Mouse (Mus musculus): Measurements from ENCODE around the gene Syt2.

Syt2 gene

DNA sequence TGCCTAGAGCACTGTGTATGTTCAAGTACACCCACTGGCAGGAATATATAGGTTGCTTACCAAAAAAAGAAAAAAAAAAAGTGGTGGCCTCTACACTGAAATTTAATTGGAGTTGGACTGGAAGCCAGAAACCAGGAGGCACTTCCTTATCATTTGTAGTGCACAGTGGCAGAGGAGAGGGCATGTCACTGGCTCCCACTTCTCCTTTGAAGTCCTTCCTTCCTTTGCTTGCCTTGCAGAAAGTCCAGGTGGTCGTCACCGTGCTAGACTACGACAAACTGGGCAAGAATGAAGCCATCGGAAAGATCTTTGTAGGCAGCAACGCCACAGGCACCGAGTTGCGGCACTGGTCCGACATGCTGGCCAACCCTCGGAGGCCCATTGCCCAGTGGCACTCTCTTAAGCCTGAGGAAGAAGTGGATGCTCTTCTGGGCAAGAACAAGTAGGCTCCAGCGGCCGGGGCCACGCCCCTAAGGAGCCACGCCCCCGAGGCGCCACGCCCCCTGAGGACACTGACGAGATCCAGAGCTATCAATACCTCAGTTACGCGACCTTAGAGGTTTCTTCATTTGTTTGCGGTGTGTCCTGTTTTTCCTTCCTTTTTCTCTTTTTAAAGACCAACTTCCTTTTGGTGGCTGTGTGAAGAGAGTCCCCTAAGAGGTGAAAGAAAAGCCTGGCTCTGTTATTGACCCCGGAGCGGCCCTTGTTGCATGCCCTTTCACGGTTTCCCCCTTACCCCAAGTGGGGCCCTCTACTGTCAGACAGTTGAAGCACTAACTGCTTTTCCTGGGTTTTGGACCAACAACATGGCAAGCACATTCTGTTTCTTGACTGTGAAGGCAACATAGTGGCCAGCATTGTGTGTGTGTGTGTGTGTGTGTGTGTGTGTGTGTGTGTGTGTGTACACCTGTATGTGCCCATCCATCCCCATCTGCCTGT lies 101.0 kb downstream of the Syt2 start:
- DNase-seq (ENCODE audit: low spot score), result peak; percentile 58

DNA sequence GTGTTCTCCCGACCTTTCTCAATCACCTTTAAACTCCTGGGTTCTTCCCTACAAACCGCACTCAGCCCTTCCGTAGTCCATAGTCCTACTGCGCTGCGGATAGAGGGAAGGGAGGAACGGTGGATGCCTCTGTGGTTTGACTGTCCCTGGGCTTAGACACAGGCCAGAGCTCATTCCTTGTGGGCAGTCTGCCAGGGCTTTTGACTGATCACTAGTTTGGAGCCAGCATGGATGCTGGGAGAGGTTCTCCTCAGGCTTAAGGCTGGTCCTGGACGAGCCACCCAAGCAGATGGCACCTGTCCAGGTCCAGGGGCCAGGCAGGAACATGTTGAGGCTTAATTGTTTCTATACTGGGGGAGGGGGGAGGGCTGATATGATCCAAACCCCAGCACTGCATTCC lies 103.4 kb downstream of the Syt2 start:
- peak; percentile 70 for DNase-seq (ENCODE audit: low spot score)

DNA sequence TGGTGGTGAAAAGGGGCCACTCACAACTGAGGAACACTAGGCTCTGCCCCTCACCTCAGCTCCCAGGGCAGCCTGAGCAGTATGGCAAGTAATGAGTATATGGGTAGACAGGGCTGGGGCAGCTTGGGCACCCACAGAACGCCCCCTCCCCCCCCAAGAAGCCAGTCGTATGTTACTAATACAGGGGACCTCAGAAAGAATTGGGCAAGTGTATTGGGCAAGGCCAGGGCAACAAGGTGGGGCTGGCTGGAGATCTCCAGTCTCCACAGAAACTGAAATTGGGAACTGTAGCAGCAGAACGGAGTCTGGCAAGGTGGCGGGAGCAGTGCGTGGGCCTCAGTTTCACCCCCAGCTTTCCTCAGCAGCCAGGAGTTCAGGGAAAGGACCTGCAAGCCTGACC lies 106.0 kb downstream of the Syt2 start:
- no peak for DNase-seq (ENCODE audit: low spot score)

DNA sequence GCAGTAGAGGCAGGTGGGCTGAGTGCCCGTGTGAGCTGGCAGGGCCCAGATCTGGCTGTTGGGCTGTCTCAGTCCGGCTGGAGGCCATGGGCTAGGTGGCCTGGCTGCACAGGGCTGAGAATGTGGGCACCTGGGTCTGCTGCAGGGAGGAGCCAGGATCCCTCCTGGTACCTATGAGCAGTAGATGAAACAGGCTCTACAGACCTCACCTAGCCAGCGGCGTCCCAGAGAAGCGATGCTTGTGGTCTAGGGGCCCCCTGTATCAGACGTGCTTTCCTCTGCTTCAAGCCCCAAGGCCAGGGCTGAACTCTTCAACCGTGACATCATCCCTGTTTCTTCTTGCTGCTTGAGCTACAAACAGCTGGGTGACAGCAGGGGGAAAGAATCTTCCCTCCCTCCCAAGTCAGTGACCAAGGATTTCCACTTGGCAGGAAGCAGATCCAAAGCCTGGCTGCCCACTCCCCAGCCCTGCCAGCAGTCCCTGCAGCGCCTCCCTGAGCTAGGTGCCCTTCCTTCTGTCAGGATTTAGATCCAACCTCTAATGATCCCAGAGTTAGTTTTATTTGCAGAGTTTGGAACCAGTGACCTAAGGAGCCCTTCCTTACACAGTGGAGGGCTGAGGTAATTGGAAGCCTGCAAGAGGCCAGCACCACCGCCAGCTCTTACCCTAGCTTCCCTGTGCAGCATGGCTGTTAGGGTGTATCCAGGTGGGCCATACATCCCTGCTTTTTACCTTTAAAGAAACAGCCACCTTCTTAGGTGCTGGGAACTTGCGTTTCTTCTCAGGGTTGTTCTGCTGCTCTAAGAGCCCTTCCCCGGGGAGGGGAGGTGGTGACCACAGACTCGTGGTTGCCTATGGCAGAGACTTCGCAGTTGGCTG lies 107.5 kb downstream of the Syt2 start:
- peak; percentile 53 for DNase-seq (ENCODE audit: low spot score)

DNA sequence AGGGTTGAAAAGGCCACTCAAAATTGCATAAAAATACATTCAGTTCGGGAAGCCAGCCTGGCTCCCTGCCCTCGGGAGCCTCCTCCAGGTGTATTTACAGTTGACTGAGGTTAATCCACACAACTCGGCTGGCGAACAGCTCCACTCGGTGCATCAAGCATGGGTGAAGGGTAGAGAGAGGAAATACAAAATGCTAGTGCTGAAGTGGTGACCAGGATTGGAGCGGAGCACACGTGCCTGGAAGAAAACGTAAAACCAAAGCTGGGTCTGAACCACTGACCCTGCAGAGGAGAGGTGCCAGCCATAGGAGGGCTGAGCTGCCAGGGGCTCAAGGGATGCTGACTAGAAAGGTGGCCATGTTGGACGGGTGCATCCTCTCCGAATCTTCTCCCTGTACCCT lies 108.3 kb downstream of the Syt2 start:
- DNase-seq (ENCODE audit: low spot score), result no peak

DNA sequence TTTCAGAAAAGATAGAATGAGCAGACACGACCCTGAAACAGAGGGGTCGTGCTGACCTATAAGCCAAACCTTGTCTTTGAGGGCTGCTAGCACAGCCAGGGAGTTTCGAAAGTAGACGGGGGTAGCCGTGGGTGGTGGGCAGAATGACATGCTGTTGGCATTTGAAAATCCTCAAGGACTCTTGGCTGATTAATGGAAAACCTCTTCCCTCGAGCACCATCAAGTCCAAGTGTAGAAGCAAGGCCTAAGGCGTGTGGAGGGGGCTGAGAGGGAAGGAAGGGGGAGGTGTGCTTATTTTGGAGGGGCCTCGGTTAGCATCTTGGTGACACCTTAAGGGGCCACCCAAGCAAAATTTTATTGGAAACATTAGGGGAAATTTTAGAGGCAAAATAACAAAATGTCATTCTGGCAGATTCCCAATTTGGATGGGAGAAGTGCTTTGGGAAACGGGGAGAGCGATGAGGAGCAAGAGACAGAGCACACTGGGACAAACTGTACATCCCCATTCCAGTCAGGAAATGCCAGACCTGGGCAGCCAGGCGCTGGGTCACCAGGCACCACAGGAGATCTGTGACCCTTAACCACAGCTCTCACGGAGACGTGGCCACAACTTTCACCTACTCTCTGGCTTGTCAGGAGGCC lies 109.2 kb downstream of the Syt2 start:
- no peak for DNase-seq (ENCODE audit: low spot score)

DNA sequence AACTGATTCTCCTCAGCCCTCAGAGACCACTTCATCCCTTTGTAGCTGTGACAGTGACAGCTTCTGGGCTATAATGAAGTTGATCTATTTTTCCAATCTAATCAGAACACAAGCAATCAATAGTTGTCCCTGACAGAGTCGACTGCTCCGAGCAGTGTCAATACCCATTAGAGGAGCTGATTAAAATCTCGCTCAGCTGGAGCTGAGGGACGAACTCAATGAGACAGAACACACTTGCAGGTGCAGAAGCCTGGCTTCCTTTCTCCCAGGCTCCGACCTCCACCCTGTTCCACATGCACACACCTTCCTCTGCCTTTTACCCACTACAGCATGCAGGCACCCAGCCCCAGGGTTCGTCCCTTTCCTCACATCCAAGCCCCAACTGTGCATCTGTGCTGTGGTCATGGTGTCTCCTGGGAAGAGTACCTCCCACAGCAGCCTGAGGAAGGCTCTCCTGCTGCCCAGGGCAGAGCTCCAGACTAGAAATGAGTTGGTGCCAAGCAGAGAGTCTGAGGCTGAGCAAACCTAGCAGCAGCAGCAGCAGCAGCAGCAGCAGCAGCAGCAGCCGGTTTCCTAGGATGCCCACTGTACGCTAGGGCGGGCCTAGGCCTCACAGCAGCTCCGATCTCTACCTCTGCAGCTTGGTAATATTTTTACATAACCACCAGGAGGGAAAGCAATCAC lies 109.9 kb downstream of the Syt2 start:
- no peak for DNase-seq (ENCODE audit: low spot score)

DNA sequence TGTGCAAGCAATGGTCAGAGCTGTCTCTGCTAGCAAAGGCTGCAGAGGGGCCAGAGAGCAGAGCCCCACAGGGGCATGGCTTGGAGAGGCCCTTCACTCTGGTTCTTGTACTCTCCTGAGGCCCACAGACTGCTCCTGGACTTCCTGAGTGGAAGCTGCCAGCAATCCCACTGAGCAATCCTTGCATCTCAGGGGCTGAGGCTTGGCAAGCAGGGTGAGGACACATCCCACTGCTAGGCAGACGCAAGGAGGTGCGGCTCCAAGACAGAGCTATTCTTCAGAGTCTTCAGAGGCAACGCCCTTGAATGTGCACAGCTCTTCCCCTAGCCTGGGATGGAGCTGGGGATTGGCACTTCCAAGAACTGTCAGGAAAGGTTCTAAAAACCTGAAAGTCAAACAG lies 110.8 kb downstream of the Syt2 start:
- no peak for DNase-seq (ENCODE audit: low spot score)

DNA sequence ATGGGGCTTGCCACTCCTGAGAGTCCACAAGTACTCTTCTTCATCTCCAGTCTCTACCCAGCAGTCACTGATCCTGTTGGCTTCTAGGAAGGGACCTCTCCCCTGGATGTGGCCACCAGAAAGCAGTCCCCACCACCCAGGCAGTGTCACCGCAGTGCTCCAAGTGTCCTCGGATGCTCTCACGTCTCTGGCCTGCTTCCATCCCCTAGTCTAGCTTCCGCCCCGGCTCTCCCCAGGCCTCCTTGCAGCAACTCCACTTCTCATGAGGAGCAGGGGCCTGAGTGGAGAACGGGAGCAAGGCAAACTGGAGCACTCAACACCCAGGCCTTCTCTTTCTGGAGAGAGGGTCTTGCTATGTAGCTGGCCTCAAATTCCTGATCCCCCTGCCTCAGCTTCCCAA lies 112.7 kb downstream of the Syt2 start:
- no peak for DNase-seq (ENCODE audit: low spot score)

DNA sequence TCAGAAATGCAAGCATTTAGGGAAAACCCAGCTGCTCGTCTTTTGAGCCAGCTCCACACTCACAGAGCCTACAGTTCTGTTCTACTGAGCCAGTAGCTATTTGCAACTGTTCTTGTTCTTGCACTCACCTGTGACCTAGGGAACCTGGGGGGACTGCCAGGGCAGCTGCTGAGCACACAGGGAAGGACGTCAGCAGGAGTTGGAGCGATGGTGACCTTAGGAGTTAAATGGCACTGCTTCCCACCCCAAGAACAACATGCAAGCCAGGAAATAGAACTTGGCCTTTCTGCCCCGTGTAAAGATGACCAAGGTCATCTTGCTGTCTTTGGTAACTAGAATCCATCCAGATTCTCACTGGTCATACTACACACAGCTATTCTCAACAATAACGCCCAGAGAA lies 114.2 kb downstream of the Syt2 start:
- no peak for DNase-seq (ENCODE audit: low spot score)

DNA sequence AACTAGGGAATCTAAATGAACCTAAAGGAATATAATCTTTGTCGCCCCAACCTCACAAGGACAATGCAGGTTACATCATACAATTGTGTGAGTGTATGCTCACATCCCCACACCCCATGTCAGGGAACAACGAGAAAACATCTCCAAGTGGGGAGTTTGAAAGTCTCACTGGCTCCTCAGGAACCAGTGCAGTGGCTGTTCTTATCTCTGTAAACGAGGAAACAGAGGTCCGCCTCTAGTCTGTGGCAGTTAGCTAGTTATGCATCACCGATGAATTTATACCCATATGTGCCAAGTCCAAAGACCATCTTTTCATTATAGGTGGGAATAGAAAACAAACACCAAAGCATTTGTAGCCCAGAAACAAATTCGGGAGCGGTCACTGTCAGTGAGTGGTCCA lies 115.1 kb downstream of the Syt2 start:
- DNase-seq (ENCODE audit: low spot score), result no peak

DNA sequence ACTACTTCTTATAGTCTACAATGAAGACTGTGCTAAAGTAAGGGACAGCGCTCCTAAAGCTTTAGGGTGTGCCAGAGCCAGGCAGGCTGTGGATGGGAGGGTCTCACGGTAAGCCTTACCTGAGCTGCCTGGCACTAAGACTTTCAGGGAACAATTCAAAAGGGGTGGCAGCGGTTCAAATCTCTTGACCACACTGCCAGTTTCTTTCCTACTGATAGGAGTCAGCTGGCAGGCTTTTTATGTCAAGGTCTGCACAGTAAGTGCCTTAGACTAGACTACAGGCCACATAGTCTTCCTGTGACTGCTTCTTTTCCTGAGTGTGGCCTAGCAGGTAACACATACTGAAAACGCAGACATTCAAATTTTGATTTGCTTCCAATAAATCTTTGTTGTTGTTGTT lies 116.8 kb downstream of the Syt2 start:
- no peak for DNase-seq (ENCODE audit: low spot score)

DNA sequence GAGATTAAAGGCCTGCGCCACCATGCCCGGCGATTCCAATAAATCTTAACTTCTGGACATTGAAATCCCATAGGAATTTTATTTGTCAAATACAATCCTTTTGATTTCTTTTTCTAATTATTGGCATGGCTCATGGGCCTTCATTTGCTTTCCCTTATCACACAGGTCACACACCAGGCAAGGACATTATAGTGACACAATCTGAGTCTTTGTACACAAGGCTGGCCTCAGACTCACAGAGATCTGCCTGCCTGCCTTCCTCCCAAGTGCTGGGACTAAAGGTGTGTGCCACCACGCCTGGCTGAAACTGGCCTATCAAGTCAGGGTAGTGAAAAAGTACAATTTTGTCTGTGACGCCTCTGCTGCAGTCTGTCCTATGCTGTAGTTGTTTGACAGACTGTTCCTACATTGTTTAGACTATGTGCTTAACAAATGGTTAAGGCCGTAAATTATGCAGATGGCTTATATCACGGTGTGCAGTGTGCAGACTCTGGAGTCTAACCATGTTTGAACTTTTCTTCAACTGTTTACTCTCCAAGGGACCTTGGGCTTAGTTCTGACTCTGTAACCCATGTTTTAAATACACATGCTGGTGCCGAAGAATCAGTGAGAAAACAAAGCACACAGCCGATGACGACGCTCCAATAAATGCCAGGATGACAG lies 117.4 kb downstream of the Syt2 start:
- no peak for DNase-seq (ENCODE audit: low spot score)

DNA sequence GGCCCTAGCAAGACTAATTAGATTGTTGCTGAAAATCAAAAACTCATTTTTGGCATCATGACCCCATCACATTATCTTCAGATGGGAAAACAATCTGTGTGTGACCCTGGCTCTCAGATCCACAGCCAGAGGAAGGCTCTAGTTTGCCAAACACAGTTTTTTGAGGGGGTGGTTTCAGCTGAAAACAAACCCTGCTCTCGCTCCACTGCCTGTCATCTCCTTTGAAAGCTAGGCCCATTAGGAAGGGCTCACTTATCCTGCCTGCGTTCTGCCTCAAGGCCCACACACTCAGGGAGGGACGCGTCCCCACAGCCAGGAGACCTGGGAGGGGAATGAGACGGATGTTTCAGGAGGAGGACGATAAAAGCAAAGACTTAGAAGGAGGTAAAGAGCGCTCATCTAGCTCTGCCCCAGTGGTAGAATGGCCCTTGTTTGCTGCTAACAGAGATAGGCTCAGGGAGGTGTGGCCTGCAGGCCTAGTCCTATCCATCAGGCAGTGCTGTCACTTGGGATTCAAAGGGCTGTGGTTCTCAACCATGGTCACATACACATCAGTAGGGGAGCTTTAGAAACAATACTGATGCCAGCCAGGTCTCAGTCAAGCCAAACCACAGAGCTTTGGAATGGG lies 118.5 kb downstream of the Syt2 start:
- no peak for DNase-seq (ENCODE audit: low spot score)

DNA sequence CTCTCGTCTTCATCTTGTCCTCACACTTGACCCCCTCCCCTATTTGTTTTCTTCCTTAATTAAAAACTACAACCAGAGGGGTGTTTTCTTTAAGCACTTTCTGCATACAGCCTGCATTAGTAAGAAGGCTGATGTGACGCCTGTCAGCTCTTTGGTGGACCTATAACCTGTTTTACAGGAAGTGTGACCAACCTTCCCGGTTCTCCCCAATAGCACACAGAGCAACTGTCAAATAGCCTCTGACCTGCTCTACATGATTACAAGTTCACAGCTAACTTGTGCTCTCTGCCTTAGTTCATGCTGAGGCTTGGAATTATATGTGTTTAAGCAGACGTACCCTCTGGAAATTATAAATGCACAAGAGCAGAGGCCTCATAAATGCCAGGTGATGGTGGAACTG lies 120.0 kb downstream of the Syt2 start:
- peak; percentile 52 for DNase-seq (ENCODE audit: low spot score)

DNA sequence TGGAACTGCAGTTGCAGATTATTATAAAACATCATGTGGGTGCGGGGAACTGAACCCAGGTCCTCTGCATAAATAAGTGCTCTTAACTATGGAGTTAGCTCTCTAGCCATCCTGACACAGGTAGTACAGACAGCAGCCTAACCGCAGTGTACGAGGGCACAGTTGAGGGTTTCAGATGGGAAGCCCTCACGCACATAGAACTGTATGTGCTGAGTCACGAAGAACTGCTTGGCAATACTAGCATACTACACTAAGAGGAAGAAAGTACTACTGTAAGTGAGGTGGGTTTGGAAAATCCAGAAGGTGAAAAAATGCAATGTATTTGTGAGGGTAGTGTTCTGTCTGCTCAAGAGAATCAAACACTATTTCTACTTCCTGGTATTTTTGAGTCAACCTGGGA lies 123.8 kb downstream of the Syt2 start:
- DNase-seq (ENCODE audit: low spot score), result no peak

DNA sequence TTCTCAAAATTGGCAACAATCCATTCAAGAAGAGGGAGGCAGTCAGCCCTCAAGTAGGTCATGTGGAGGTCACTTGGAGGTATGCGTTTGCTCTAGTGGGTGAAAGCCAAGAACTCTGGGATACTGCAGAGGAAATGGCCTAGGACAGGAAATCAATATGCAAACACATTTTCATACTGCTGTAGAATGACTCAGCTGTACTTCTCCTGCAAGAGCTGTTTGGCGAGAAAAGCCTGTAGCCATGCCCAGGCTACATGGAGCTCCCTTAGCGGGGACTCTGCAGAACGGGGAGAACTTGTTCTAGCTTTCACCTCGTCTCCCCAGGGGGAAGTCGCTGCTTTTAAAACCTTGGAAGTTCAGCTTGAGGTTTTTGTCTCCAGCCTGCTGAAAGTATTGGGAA lies 124.9 kb downstream of the Syt2 start:
- DNase-seq (ENCODE audit: low spot score), result peak; percentile 91

DNA sequence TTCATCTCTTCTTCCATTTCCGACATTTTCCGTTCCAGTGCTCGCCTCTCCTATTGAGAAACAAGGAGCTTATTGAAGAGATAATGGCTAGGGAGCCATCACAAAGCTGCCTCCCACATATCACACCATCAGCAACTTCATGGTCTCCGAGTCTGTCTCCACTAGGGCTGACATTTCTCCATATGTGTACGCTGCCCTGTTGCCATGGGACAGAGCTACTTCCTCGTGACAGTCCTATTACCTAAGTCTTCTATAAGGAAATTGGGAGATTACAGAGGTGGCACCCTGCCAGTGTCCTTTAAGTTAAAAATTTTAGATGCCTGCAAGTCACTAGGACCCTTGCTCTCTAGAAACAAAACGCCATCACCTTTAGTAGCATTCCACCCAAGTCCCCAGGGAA lies 125.5 kb downstream of the Syt2 start:
- no peak for DNase-seq (ENCODE audit: low spot score)

DNA sequence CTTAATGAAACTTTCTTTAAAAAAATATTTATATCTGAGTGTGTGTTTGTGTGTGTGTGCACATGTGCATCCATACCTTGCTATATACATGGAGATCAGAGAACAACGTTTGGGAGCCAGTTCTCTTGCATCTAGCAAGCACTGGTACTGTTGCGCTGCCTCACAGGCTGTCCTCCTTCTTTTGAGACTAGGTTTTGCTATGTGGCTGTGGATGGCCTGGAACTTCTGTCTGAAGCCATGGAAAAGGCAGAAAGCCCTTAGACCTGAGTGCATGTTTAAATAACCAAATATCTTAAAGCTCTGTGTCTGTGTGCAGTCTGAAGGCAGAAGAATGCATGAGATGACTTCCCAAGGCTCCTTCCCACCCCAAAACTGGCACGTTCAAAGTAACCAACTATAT lies 126.3 kb downstream of the Syt2 start:
- no peak for DNase-seq (ENCODE audit: low spot score)

DNA sequence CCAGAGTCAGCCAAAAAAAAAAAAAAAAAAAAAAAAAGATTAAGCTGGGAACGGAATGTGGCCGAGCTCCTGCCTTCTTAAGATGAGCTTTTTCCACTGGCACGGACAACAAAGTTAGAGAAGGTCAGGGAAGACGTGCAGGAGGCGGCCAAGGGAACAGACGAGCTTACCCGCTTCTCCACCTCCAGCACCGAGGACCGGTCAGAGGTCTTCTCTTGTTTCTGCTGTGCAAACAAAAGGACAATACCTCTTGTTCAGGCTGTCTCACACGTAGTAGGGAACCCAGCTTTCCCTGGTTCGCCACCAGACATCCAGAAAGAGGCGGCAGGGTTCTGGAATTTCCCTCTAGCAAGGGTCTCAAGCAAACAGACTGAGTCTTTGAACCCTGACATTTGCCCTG lies 126.8 kb downstream of the Syt2 start:
- peak; percentile 38 for DNase-seq (ENCODE audit: low spot score)

DNA sequence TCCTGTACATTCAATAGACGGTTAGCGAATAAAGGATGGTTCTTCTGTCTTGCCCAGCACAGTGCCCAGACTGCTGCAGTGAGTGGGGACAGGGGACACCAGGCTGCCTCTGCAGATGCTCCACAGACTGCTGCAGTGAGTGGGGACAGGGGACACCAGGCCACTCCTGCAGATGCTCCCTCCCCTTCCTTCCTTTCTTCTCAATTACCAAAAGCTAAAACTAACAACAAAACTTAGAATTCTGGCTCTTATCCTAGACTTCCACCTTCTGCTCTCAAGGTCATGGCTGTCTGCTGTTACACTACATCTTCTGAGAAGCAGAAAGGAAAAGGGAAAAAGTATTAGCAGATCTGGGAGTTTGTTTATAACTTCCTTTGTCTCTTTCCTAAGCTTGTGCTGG lies 127.8 kb downstream of the Syt2 start:
- DNase-seq (ENCODE audit: low spot score), result no peak

All from urinary bladder, postnatal 14 days (tissue).